Mouse (Mus musculus) small intestine, adult 2 months (tissue): ENCODE measurements around the gene Gm9833.

Experiments used
- CTCF ChIP-seq: fragments of 200-500 bp; IDR thresholded peaks from 2 replicates; pipeline ENCODE4 v1.5.1; 2012; ENCODE audit warnings: low read depth, mild to moderate bottlenecking, control low read depth, inconsistent platforms, low read length, moderate library complexity, mixed read lengths; ENCODE audit not compliant: insufficient replicate concordance, insufficient read length; ENCODE audit errors: extremely low read depth
- POLR2A ChIP-seq: fragments of 200-500 bp; IDR thresholded peaks from 2 replicates; pipeline ENCODE4 v1.6.1; 2012; ENCODE audit warnings: low read depth, mild to moderate bottlenecking, control low read depth, inconsistent platforms, low read length, moderate library complexity

GRCm38 (mm10) chr3:10077096-10077841, 10.6 kb upstream of the Gm9833 start:
- TF ChIP-seq CTCF, result no peak
- no peak for TF ChIP-seq POLR2A
